Mouse (Mus musculus): ENCODE data around the gene Pde4c.

GRCm38 (mm10) chr8:70687576-70687975 lies 35.9 kb upstream of the Pde4c start:
- TF ChIP-seq POLR2A (IDR thresholded peaks at IDR 0.05; ENCODE audit: low read depth, low read length) (no peak), CTCF (IDR thresholded peaks at IDR 0.05; ENCODE audit: extremely low read depth, insufficient read length, insufficient replicate concordance, low read depth, low read length) (no peak)
